Mouse (Mus musculus) inflammation-experienced regulatory T-cells (primary cell): ENCODE measurements around the gene Skint7. TPM values are rescaled to one million over a fixed set of nuclear protein-coding genes. Genes with fewer than 3 reads are reported as not detected.

Experiments used
- polyA plus RNA-seq, 2 experiments: library from polyadenylated mRNA; unstranded; fragments of 100-300 nt; shearing (Covaris generic); gene quantifications; one replicate each; pipeline ENCODE4 v1.2.1; 2017

Skint7 gene
- not detected for polyA plus RNA-seq

DNA sequence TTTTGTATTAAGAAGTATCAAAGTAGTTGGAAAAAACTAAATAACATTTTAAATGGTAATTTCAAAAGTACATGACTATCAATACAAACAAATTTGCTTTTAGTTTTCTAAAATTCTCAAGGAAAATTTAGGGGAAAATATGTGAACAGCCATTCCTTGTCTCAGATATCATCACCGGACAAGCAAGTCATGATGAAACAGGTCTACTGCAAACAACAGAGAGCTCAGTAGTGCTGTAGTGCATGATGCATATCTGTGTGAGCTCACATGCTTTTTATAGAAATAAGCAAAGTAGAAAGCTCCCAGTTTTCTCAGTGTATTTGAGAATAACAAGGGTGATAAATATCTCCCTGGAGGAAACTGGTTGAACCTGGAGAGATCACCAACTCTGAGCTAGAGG lies at the start of gene Skint7:
Skint7 (plus strand) TSS at position 301 of the 400 bp plus-strand sequence.

DNA sequence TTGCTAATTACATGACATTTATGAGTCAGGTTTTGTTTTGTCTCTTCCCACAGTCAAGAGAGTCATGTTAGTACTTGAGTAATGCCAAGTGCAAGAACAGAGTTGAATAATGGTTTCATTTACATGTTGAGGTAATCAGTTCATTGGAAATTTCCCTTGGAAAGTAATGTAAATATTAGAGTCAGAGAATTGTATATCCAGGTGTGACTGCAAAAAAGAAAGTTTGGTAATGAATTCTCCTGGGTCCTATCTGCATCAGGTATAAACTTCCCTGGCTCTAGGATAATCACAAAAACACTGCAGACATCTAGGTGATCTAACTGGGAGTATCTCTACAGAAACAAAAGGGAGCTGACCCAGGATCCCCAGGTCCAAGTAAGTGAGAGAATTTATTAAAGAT lies 33.2 kb downstream of the Skint7 start, which contains the start of gene Skint1:
Skint1 (plus strand) TSS at position 301 of the 400 bp plus-strand sequence.

Other genes with a start within 250 kb of the Skint7 start
- under 1 TPM; 0.39 to 0.42 TPM for gene Slc5a9, start 70.0 kb upstream of the Skint7 start, polyA plus RNA-seq
- gene Skint8, start 53.5 kb upstream of the Skint7 start, polyA plus RNA-seq = under 1 TPM in 1 of 2 experiments, not detected in 1; 0.33 TPM
- gene Skint1, start 33.3 kb downstream of the Skint7 start, polyA plus RNA-seq = 1 to 10 TPM in 1 of 2 experiments, under 1 TPM in 1; 0.30 to 1.2 TPM
- not detected for gene Skint4, start 99.1 kb downstream of the Skint7 start, polyA plus RNA-seq